Mouse (Mus musculus): ENCODE results near the gene Rap1gap2.

The Rap1gap2 gene

DNA sequence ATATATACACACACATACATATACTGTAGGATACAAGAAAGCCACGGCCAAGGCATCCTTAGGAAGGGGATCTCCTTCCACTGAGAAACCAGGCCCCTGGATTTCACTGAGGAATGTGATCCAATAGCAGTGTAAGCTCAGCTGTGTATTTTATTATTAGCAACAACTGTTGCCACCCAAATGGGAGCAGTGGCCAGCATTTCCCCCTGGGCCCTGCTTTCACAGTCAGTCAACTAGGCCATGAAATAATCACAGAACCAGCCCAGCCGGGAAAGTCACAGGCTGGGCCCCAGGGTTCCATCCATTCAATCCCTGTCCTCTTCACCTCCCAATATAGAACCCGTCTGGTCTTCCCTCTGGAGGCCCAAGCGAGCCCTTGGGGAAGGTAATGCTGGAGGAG lies 162.2 kb downstream of the Rap1gap2 start:
- no peak for DNase-seq

- DNase-seq: no peak
Observed at GRCm38 (mm10) chr11:74447991-74448403, 162.7 kb downstream of the Rap1gap2 start.

DNA sequence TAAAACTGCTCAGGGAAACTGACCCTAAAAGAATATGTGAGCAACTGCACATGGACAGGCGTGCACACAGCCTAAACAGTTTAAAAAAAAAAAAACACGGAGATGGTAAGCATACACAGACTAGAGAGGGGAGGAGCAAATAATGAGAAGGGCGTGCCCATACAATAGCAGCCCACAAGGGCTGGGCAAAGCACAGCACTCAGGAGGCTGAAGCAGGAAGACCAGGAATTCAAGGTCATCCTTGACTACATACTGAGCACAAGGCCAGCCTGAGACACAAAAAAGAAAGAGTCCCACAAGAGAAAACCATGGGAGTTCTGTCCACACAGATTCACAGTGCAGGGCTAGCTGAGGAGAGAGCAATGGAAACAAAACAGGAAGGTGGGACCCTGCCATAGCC lies 165.1 kb downstream of the Rap1gap2 start:
- no peak for DNase-seq

- no peak for DNase-seq
Observed at GRCm38 (mm10) chr11:74443924-74444256, 166.8 kb downstream of the Rap1gap2 start.

DNA sequence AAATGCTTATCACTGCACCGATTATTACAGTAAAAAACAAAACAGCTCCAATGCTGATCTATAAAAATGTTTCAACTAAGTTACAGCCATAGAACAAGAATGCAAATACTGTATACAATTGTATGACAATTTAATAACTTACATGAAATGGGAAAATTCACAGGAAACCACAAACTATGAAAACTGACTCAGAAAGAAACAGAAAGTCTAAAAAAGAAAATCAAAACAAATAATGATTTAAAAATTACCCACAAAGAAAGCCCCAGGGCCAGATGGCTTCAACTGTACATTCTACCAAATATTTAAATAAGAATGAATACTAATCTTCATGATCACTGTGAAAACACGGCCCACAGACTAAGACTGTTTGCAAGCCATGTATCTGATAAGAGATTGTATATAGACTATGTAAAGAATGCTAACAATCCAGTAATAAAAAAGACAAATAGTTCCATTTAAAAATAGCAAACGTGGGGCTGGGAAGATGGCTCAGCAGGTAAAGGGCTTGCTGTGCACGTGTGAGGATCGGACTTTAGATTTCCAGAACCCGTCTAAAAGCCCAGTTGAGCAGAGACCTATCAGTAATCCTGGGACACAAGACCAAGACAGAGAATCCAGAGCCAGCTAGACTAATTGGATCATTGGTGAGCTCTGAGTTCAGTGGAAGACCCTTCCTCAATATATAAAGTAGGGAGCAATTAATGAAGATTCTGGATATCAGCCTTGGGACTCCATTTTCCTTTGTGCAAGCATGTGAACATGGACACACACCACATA lies 167.4 kb downstream of the Rap1gap2 start:
- no peak for DNase-seq

- no peak for DNase-seq
Observed at GRCm38 (mm10) chr11:74442396-74442795, 168.3 kb downstream of the Rap1gap2 start.

GRCm38 (mm10) chr11:74440112-74440511 lies 170.6 kb downstream of the Rap1gap2 start:
- no peak for DNase-seq

DNA sequence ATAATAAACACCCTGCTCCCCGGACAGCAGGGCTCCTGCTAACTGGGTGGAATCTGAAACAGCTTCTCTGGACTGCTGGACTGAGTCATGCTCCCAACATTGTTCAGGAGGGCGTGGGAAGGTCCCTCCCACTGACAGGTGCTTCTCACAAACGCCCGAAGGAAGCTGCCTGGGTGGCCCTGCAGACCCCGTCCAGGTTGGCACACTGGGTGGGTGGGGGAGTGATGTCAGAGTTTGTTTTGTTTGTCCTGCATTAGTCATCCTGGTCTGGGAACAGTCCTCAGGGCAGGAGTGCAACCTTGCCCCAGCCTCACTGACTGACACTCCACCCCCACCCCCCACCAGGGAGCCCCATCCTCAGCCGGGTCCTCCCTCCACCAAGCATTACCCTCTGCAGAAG lies 171.5 kb downstream of the Rap1gap2 start:
- no peak for DNase-seq

- no peak for DNase-seq
Observed at GRCm38 (mm10) chr11:74438249-74438648, 172.5 kb downstream of the Rap1gap2 start.

DNA sequence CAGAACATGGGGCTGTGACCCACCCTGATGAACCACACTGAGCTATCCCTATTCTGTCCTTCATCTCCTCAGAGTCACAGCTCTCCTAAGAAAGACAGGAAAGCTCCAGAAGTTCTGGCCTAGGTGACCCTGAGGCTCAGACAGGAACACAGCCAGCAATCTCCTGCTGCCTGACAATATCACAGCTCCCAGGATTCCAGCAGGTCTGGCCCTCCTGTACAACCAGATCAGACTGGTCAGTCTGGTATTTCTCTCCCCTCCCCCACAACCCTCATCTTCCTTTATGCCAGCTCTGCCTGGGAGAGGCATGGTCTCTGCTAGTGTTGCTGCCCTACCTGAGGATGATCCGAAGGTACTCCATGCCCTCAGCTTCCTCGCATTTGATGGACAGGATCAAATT lies 175.3 kb downstream of the Rap1gap2 start:
- DNase-seq: no peak

- no peak for DNase-seq
Observed at GRCm38 (mm10) chr11:74433000-74433399, 177.7 kb downstream of the Rap1gap2 start.

- no peak for DNase-seq
Observed at GRCm38 (mm10) chr11:74429798-74430529, 180.8 kb downstream of the Rap1gap2 start.

DNA sequence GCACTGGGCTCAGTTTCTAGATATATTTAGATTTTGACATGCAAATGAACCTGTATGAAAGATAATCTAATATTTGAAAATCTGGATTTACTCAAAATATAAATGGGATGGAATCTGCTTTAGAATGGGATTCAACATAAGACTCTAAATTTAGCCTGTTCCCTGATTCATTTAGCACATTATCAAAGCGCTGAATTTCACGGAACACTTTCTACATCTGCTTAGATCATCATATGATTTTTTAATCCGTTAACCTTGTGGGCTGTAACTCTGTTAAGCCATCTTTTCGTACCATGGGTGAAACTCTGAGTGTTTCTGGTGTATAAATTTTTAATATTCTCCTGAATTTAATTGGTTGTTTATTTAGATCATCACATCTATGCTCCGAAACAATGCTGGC lies 184.4 kb downstream of the Rap1gap2 start:
- no peak for DNase-seq

- no peak for DNase-seq
Observed at GRCm38 (mm10) chr11:74422019-74422418, 188.7 kb downstream of the Rap1gap2 start.

- DNase-seq: no peak
Observed at GRCm38 (mm10) chr11:74421151-74421550, 189.6 kb downstream of the Rap1gap2 start.

DNA sequence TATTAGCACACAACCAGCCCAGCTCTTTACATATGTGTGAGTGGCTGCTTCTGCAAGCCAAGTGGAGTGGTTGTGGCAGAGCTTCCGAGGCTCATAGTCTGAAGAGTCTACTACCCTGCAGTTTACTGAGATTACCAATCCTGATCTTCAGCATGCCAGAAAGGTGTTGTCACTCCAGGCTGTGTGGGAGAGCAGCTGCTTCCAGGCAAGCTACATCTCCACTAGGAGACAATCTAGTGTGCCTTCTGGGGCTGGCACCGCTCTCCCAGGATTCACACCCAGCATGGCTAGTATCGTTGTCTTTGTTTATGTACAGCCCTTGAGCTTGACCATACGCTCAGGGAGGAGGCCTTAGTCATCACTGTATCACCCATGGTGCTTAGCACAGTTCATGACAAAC lies 191.1 kb downstream of the Rap1gap2 start:
- no peak for DNase-seq

DNA sequence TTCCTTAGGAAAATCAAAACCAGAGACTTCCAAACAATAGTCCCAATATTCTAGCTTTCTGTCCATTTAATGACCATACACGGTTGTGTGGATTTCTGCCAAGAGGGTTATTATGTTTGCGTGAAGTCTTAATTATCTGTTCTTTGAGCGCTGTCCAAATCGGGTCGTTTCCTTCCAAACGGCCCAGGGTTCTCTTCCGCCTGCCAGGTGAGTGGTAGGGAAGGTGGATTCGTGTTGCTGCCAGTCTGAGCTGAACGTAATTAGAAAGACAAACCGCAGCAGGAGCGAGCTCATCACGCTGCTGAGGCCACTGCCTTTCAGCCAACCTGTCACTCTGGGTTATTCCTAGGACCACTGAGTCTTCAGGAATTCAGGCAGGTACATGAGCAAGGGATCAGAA lies 195.0 kb downstream of the Rap1gap2 start:
- no peak for DNase-seq

GRCm38 (mm10) chr11:74414112-74414511 lies 196.6 kb downstream of the Rap1gap2 start:
- no peak for DNase-seq

DNA sequence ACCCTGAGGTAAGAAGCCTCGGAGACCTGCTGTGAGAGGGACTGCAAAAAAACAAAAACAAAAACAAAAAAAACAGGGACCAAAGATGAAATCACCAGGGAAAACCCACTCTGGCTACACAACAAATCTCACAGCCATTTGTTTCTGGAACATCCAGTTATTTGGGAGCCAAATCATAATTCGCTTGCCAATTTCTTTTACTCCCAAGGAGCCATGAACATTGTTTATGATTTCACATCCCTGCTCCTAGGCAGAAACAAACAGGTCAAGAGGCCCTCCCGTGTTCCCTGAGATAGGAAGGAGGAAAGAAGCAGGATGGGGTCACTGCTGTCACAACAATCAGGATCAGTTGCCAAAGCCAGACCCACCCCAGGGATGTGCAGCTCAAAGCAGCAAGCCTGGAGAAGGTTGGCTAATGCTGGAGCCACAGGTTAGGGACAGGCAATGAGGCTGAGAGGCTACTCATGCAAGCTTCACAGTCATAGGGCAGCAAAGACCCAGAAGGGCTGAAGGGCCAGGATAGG lies 197.2 kb downstream of the Rap1gap2 start:
- no peak for DNase-seq

- DNase-seq: no peak
Observed at GRCm38 (mm10) chr11:74412462-74412861, 198.3 kb downstream of the Rap1gap2 start.

- DNase-seq: no peak
Observed at GRCm38 (mm10) chr11:74411943-74412342, 198.8 kb downstream of the Rap1gap2 start.

GRCm38 (mm10) chr11:74409757-74410174 lies 200.9 kb downstream of the Rap1gap2 start:
- no peak for DNase-seq

- DNase-seq: no peak
Observed at GRCm38 (mm10) chr11:74409447-74409754, 201.3 kb downstream of the Rap1gap2 start.
